31 mouse cellular contexts compared by ENCODE assay signal in genomic region chr14:115057524-115057923, GRCm38 (mm10). TPM values are rescaled to one million over a fixed set of nuclear protein-coding genes. Genes with fewer than 3 reads are reported as not detected.
"Had no signal": no experiment of that assay in that cellular context is flagged by ENCODE, and none has a peak within 500 bp of the region (broad histone marks: within the 10 kb centered on the region; RNA-seq: fewer than 3 reads in every experiment).

No protein-coding gene starts in this region.

- H3K36me3 ChIP-seq: heart, embryonic 10.5 days; heart, embryonic 15.5 days; kidney, embryonic 15.5 days had no signal

- H3K27ac ChIP-seq: heart, embryonic 10.5 days; heart, embryonic 13.5 days; heart, embryonic 15.5 days; hindbrain, embryonic 13.5 days; hindbrain, embryonic 15.5 days; hindbrain, postnatal 0 days; kidney, embryonic 15.5 days; kidney, postnatal 0 days; left cerebral cortex, adult 2 months; limb, embryonic 10.5 days; limb, embryonic 12.5 days had no signal

- H3K9me3 ChIP-seq: heart, embryonic 10.5 days; heart, embryonic 13.5 days; heart, embryonic 15.5 days; hindbrain, embryonic 13.5 days; hindbrain, embryonic 15.5 days; kidney, embryonic 15.5 days; limb, embryonic 10.5 days; limb, embryonic 12.5 days had no signal

- DNase-seq: gastrocnemius, postnatal 14 days; gastrocnemius, postnatal 36 days; heart, adult 18-20 months; heart, postnatal 14 days; heart, postnatal 36 days; kidney, adult 11 months; kidney, adult 2 months; kidney, adult 9 months; kidney, postnatal 14 days; kidney, postnatal 36 days; layer of hippocampus, adult 9-11 months; liver had no signal

- H3K4me2 ChIP-seq: heart, embryonic 13.5 days; heart, embryonic 15.5 days; hindbrain, embryonic 13.5 days; hindbrain, embryonic 15.5 days; kidney, embryonic 15.5 days; limb, embryonic 12.5 days; liver, embryonic 11.5 days had no signal

- H3K27me3 ChIP-seq: heart, embryonic 13.5 days; heart, embryonic 15.5 days; hindbrain, embryonic 13.5 days; hindbrain, embryonic 15.5 days; kidney, embryonic 15.5 days; limb, embryonic 12.5 days had no signal

- H3K4me3 ChIP-seq: heart, embryonic 10.5 days; heart, embryonic 13.5 days; heart, embryonic 15.5 days; hindbrain, embryonic 13.5 days; hindbrain, embryonic 15.5 days; kidney, embryonic 15.5 days; left cerebral cortex, adult 2 months; limb, embryonic 10.5 days; limb, embryonic 12.5 days had no signal

- H3K9ac ChIP-seq: heart, embryonic 13.5 days; heart, embryonic 15.5 days; hindbrain, embryonic 13.5 days; hindbrain, embryonic 15.5 days; kidney, embryonic 15.5 days; limb, embryonic 12.5 days had no signal

- ATAC-seq: hindbrain, postnatal 0 days; intestine, embryonic 16.5 days had no signal

- H3K4me1 ChIP-seq: heart, embryonic 10.5 days; heart, embryonic 13.5 days; heart, embryonic 15.5 days; hindbrain, embryonic 13.5 days; hindbrain, embryonic 15.5 days; kidney, embryonic 15.5 days; limb, embryonic 10.5 days; limb, embryonic 12.5 days had no signal

RNA-seq across cellular contexts. Expression of gene Gpc5, which starts 34.5 kb away (rescaled TPM):
- total RNA-seq: gastrocnemius, adult 18-20 months; gastrocnemius, adult 8-10 months; gastrocnemius, postnatal 14 days; gastrocnemius, postnatal 36 days; heart, adult 18-20 months; heart, adult 8-10 months; heart, postnatal 14 days; heart, postnatal 36 days; hematopoietic stem cell, adult 5-6 weeks had no signal
- polyA plus RNA-seq: heart, postnatal 0 days; large intestine, adult 2 months had no signal
